Mouse (Mus musculus): ENCODE data around the gene Cycs. TPM values are rescaled to one million over a fixed set of nuclear protein-coding genes. Genes with fewer than 3 reads are reported as not detected.
"Not testable (repeated sequence)": the region's sequence is repeated elsewhere in the genome, so short reads cannot be mapped to it uniquely, and the experiment has no call there.

Gene Cycs
- polyA plus RNA-seq, 1 experiment from 2014 or later: 90.0 TPM

DNA sequence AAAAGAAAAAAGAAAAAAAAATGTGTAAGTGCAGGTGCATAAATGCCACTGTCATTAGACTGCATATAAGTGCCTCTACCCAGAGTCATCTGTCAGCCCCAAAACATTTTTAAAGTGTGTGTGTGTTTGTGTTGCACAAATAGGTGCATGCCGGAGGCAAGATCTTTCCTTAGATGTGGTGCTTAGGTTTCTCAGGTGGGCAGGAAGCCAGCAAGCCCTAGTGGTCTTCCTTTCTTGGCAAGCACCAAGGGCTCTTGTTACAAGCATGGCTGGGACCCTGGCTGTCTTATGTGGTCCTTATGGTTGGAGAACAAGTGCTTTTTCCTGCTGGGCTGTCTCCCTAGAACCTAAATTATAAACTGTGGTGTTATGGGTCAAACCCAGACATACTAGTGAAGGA, 5.3 kb upstream of the Cycs start:
- peaks cover 6% of the 10 kb centered on the region for H3K4me1 ChIP-seq
- no peak overlapping the region for H3K4me3 ChIP-seq (replicated peaks)
- H3K27me3 ChIP-seq (replicated peaks): no peaks in the 10 kb centered on the region
- H3K36me3 ChIP-seq: no peaks in the 10 kb centered on the region
- no peak for ATAC-seq (ENCODE audit: low FRiP score)
- H3K9ac ChIP-seq (replicated peaks): no peak overlapping the region
- H3K4me2 ChIP-seq: no peak overlapping the region
- no peaks in the 10 kb centered on the region for H3K9me3 ChIP-seq (replicated peaks)
- H3K27ac ChIP-seq (replicated peaks): no peak overlapping the region
- 96% methylated on average over 1 of the region's 1 CpGs for WGBS

- Histone ChIP-seq H3K9ac (replicated peaks) (peak overlapping the region; percentile 83), H3K27me3 (replicated peaks) (no peaks in the 10 kb centered on the region), H3K4me3 (replicated peaks) (peak overlapping the region; percentile 81), H3K4me1 (peaks cover 12% of the 10 kb centered on the region), H3K27ac (replicated peaks) (peak overlapping the region; percentile 93), H3K36me3 (peaks cover 17% of the 10 kb centered on the region; the same call in 1 of the 2 replicates), H3K9me3 (replicated peaks) (no peaks in the 10 kb centered on the region), H3K4me2 (peak overlapping the region; percentile 69)
- 16% methylated on average over 6 of the region's 6 CpGs for WGBS
- ATAC-seq (ENCODE audit: low FRiP score): no peak
Observed at GRCm38 (mm10) chr6:50566997-50567255, 588 bp upstream of the Cycs start.

GRCm38 (mm10) chr6:50563651-50564050, 2.7 kb downstream of the Cycs start:
- H3K9me3 ChIP-seq (replicated peaks): no peaks in the 10 kb centered on the region
- WGBS: over 99% methylated on average over 3 of the region's 3 CpGs
- H3K9ac ChIP-seq (replicated peaks): no peak overlapping the region
- no peaks in the 10 kb centered on the region for H3K27me3 ChIP-seq (replicated peaks)
- no peak overlapping the region for H3K27ac ChIP-seq (replicated peaks)
- peaks cover 17% of the 10 kb centered on the region; the same call in 1 of the 2 replicates for H3K36me3 ChIP-seq
- H3K4me1 ChIP-seq: peaks cover 12% of the 10 kb centered on the region
- no peak overlapping the region for H3K4me2 ChIP-seq
- no peak for ATAC-seq (ENCODE audit: low FRiP score)
- no peak overlapping the region for H3K4me3 ChIP-seq (replicated peaks)

GRCm38 (mm10) chr6:50562421-50562820, 3.9 kb downstream of the Cycs start:
- no peaks in the 10 kb centered on the region for H3K27me3 ChIP-seq (replicated peaks)
- WGBS: 92% methylated on average over 4 of the region's 4 CpGs
- no peak overlapping the region for H3K9ac ChIP-seq (replicated peaks)
- no peak overlapping the region for H3K4me2 ChIP-seq
- H3K4me1 ChIP-seq: peaks cover 12% of the 10 kb centered on the region
- H3K27ac ChIP-seq (replicated peaks): no peak overlapping the region
- no peaks in the 10 kb centered on the region for H3K9me3 ChIP-seq (replicated peaks)
- peaks cover 17% of the 10 kb centered on the region; the same call in 1 of the 2 replicates for H3K36me3 ChIP-seq
- H3K4me3 ChIP-seq (replicated peaks): no peak overlapping the region
- ATAC-seq (ENCODE audit: low FRiP score): no peak

DNA sequence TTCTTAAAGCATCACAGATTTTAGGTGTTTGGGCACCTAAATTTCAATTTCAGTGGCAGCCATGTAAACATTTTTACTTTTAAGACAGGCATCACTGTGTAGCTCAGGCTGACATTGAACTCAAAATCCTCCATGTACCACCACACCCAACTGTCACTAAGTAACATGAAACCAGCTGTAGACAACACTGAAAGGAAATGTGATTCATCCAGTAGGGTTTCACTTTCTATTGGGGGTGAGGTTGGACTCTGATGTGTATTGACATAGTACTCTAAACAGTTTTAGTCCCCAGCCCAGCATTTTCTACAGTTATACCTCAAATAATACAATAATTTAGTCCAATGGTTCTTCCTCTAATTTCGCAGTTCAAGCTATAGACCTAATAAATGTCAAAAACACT, 5.6 kb downstream of the Cycs start:
- no peaks in the 10 kb centered on the region for H3K9me3 ChIP-seq (replicated peaks)
- ATAC-seq (ENCODE audit: low FRiP score): no peak
- H3K27ac ChIP-seq (replicated peaks): no peak overlapping the region
- peaks cover 17% of the 10 kb centered on the region; the same call in 1 of the 2 replicates for H3K36me3 ChIP-seq
- peaks cover 6% of the 10 kb centered on the region; the same call in 1 of the 2 replicates for H3K4me1 ChIP-seq
- whole genome bisulfite sequencing: 90% methylated on average over 1 of the region's 1 CpGs
- H3K4me3 ChIP-seq (replicated peaks): no peak overlapping the region
- no peak overlapping the region for H3K4me2 ChIP-seq
- no peak overlapping the region for H3K9ac ChIP-seq (replicated peaks)
- H3K27me3 ChIP-seq (replicated peaks): no peaks in the 10 kb centered on the region

DNA sequence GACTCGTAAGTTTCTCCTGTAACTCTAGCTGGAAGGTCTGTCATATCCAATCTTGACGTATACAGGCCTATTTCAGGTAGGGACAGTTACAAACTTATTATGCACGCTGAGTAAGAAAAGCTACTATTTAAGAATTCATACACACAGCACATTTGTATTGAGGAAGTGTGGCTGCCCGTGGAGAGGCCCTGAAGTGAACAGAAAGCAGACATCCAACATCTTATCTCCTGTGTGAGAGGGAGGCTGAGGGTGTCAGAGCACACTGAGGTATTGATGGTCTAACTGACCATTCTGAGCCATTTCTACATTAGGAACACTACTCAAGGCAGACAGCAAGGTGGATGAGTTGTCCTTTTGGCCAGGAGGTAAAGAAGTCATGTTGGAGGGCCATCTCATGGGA, 7.5 kb downstream of the Cycs start:
- H3K4me1 ChIP-seq: no peaks in the 10 kb centered on the region
- H3K27ac ChIP-seq (replicated peaks): no peak overlapping the region
- H3K4me2 ChIP-seq: no peak overlapping the region
- H3K27me3 ChIP-seq (replicated peaks): no peaks in the 10 kb centered on the region
- no peak overlapping the region for H3K4me3 ChIP-seq (replicated peaks)
- no peak for ATAC-seq (ENCODE audit: low FRiP score)
- H3K36me3 ChIP-seq: peaks cover 14% of the 10 kb centered on the region; the same call in 1 of the 2 replicates
- WGBS: 90% methylated on average over 4 of the region's 4 CpGs
- H3K9me3 ChIP-seq (replicated peaks): no peaks in the 10 kb centered on the region
- no peak overlapping the region for H3K9ac ChIP-seq (replicated peaks)

GRCm38 (mm10) chr6:50557566-50557965, 8.8 kb downstream of the Cycs start:
- ATAC-seq (ENCODE audit: low FRiP score): no peak
- Histone ChIP-seq H3K36me3 (0 out of 2 replicates have a peak, but pooled peaks cover 4% of the 10 kb centered on the region), H3K4me2 (no peak overlapping the region), H3K4me1 (no peaks in the 10 kb centered on the region), H3K9me3 (replicated peaks) (no peaks in the 10 kb centered on the region), H3K9ac (replicated peaks) (no peak overlapping the region), H3K27ac (replicated peaks) (no peak overlapping the region), H3K27me3 (replicated peaks) (no peaks in the 10 kb centered on the region), H3K4me3 (replicated peaks) (no peak overlapping the region)
- 92% methylated on average over 6 of the region's 6 CpGs for WGBS

DNA sequence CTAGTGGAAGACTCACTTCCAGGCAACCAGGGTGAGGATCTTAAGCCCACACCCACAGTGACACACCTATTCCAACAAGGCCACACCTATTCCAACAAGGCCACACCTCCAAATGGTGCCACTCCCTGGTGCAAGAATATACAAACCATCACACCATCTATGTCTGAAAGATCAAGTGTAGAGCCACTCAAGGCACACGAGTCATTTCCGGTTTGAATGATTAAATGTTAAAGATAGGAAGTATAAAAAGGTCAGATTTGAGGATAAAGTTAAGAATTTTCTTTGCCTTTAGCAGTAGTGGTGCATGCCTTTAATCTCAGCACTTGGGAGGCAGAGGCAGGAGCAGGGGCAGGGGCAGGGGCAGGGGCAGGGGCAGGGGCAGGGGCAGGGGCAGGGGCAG, 12.1 kb downstream of the Cycs start:
- not testable (repeated sequence) for H3K9me3 ChIP-seq (replicated peaks); ATAC-seq (ENCODE audit: low FRiP score)
- 94% methylated on average over 2 of the region's 2 CpGs for WGBS

DNA sequence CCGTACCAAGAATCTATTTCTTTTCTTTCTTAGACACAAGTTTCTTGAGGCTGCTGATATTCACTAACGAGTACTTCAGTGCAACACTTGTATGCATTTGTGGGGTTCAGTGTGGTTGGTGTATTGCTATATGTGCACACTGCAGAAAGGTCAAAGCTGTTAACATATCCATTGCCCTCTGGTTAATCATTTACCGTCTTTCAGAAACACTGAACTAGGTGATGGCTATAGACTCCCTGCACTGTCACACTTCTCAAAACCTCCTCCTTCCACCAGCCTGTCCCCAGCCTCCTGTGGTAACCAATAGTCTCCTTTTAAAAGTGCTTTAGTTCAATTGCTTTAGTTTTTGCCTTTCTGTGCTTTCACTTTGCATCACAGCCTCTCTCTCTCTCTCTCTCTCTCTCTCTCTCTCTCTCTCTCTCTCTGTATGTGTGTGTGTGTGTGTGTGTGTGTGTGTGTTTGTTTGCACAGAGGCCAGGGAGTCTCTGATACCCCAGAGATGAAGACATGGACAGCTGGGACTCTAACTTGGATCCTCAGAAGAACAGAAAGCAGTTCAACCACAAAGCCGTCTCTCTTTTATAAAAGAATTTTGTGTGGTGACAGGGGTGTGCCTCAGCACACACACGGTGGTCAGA, 13.3 kb downstream of the Cycs start:
- 71% methylated on average over 5 of the region's 5 CpGs for WGBS
- H3K9ac ChIP-seq (replicated peaks): no peak overlapping the region
- H3K36me3 ChIP-seq: no peaks in the 10 kb centered on the region
- H3K9me3 ChIP-seq (replicated peaks): no peaks in the 10 kb centered on the region
- H3K27ac ChIP-seq (replicated peaks): no peak overlapping the region
- H3K4me3 ChIP-seq (replicated peaks): no peak overlapping the region
- no peak overlapping the region for H3K4me2 ChIP-seq
- no peak for ATAC-seq (ENCODE audit: low FRiP score)
- H3K4me1 ChIP-seq: no peaks in the 10 kb centered on the region
- H3K27me3 ChIP-seq (replicated peaks): no peaks in the 10 kb centered on the region

More for the DNA sequence above, 12.1 kb downstream of the Cycs start:
- not testable (repeated sequence) for H3K27me3 ChIP-seq (replicated peaks); H3K9ac ChIP-seq (replicated peaks); H3K4me3 ChIP-seq (replicated peaks); H3K4me1 ChIP-seq; H3K27ac ChIP-seq (replicated peaks); H3K4me2 ChIP-seq; H3K36me3 ChIP-seq

GRCm38 (mm10) chr6:50549791-50550190, 16.5 kb downstream of the Cycs start:
- Histone ChIP-seq H3K36me3 (no peaks in the 10 kb centered on the region), H3K27ac (replicated peaks) (no peak overlapping the region), H3K9me3 (replicated peaks) (no peaks in the 10 kb centered on the region), H3K4me2 (no peak overlapping the region), H3K9ac (replicated peaks) (no peak overlapping the region), H3K4me3 (replicated peaks) (no peak overlapping the region), H3K4me1 (0 out of 2 replicates have a peak, but pooled peaks cover 2% of the 10 kb centered on the region), H3K27me3 (replicated peaks) (no peaks in the 10 kb centered on the region)
- no peak for ATAC-seq (ENCODE audit: low FRiP score)
- WGBS: 90% methylated on average over 7 of the region's 7 CpGs

DNA sequence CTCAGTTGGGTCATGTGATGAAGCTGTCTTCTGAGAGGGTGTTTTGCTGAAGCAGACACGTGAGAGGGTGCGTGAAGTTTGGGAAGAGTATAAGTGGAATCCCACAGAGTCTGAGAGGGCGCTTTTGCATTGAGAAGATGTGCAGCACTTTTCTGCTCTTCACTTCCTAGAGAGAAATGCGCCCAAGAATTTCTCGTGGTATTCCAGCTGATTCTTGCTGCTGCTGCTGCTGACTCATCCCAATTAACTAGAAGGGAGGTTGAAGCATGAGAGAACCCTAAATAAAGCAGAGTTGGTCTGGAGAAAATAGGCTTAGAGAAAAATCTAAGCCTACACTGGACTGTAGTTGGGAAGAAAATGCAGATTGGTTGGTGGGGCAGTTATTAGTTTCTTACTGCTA, 17.3 kb downstream of the Cycs start:
- Histone ChIP-seq H3K4me2 (no peak overlapping the region), H3K27ac (replicated peaks) (no peak overlapping the region), H3K9me3 (replicated peaks) (no peaks in the 10 kb centered on the region), H3K4me3 (replicated peaks) (no peak overlapping the region), H3K27me3 (replicated peaks) (no peaks in the 10 kb centered on the region), H3K36me3 (no peaks in the 10 kb centered on the region), H3K9ac (replicated peaks) (no peak overlapping the region), H3K4me1 (0 out of 2 replicates have a peak, but pooled peaks cover 2% of the 10 kb centered on the region)
- whole genome bisulfite sequencing: 90% methylated on average over 5 of the region's 5 CpGs
- no peak for ATAC-seq (ENCODE audit: low FRiP score)

- Histone ChIP-seq H3K36me3 (no peaks in the 10 kb centered on the region), H3K9ac (replicated peaks) (no peak overlapping the region), H3K27me3 (replicated peaks) (no peaks in the 10 kb centered on the region), H3K9me3 (replicated peaks) (no peaks in the 10 kb centered on the region), H3K27ac (replicated peaks) (no peak overlapping the region), H3K4me3 (replicated peaks) (no peak overlapping the region), H3K4me1 (0 out of 2 replicates have a peak, but pooled peaks cover 2% of the 10 kb centered on the region), H3K4me2 (no peak overlapping the region)
- 26% methylated on average over 10 of the region's 10 CpGs for WGBS
- ATAC-seq (ENCODE audit: low FRiP score): peak; percentile 53; the same call in 1 of the 2 replicates
Observed at GRCm38 (mm10) chr6:50545412-50546043, 20.8 kb downstream of the Cycs start.

All from neural tube, embryonic 15.5 days (tissue).